Mouse (Mus musculus) G1E-ER4 (cell line): ENCODE data around the gene Gm20481. TPM values are rescaled to one million over a fixed set of nuclear protein-coding genes. Genes with fewer than 3 reads are reported as not detected.

Experiments
- GATA1 ChIP-seq: IDR thresholded peaks from one replicate; pipeline ENCODE4 v1.8.0; 2012; ENCODE audit warnings: low read length, inconsistent platforms
- polyA plus RNA-seq: library from polyadenylated mRNA; stranded (reverse); fragments of >175 nt; gene quantifications from 2 replicates; pipeline ENCODE4 v1.2.3, GENCODE M21; 2012

The Gm20481 gene
- polyA plus RNA-seq, 1 experiment, result 0.12 TPM

- TF ChIP-seq GATA1, result no peak
Observed at GRCm38 (mm10) chr17:35016791-35017705, 47.3 kb downstream of the Gm20481 start.

- no peak for TF ChIP-seq GATA1
Observed at GRCm38 (mm10) chr17:35017706-35018030, 48.0 kb downstream of the Gm20481 start.

- TF ChIP-seq GATA1, result no peak
Observed at GRCm38 (mm10) chr17:35018171-35018570, 48.5 kb downstream of the Gm20481 start.

GRCm38 (mm10) chr17:35019894-35020293, 50.2 kb downstream of the Gm20481 start:
- TF ChIP-seq GATA1, result no peak

- TF ChIP-seq GATA1, result no peak
Observed at GRCm38 (mm10) chr17:35020551-35020950, 50.8 kb downstream of the Gm20481 start.

- TF ChIP-seq GATA1, result no peak
Observed at GRCm38 (mm10) chr17:35021163-35021808, 51.6 kb downstream of the Gm20481 start.

Other genes with a start within 250 kb of the Gm20481 start
- gene C4b, start 226.0 kb upstream of the Gm20481 start, polyA plus RNA-seq, result not detected in 2 replicates
- gene Cyp21a1, start 165.4 kb upstream of the Gm20481 start, polyA plus RNA-seq, result not detected in 2 replicates
- 52.4 and 52.9 TPM in 2 replicates for gene Stk19, start 133.0 kb upstream of the Gm20481 start, polyA plus RNA-seq
- gene Dxo, start 132.9 kb upstream of the Gm20481 start, polyA plus RNA-seq, result 47.6 and 78.7 TPM in 2 replicates
- gene Skiv2l, start 119.7 kb upstream of the Gm20481 start, polyA plus RNA-seq, result 62.2 and 65.4 TPM in 2 replicates
- gene Nelfe, start 119.5 kb upstream of the Gm20481 start, polyA plus RNA-seq, result 375 and 385 TPM in 2 replicates
- not detected in 2 replicates for gene Cfb, start 107.4 kb upstream of the Gm20481 start, polyA plus RNA-seq
- 24.4 and 27.6 TPM in 2 replicates for gene Zbtb12, start 90.4 kb upstream of the Gm20481 start, polyA plus RNA-seq
- gene Gm20547, start 87.9 kb upstream of the Gm20481 start, polyA plus RNA-seq, result not detected in 2 replicates
- 0.49 and 1.3 TPM in 2 replicates for gene C2, start 71.6 kb upstream of the Gm20481 start, polyA plus RNA-seq
- gene Ehmt2, start 71.4 kb upstream of the Gm20481 start, polyA plus RNA-seq, result 352 and 449 TPM in 2 replicates
- gene Slc44a4, start 55.4 kb upstream of the Gm20481 start, polyA plus RNA-seq, result not detected in 2 replicates
- gene Neu1, start 38.7 kb upstream of the Gm20481 start, polyA plus RNA-seq, result 12.3 and 17.6 TPM in 2 replicates
- gene Hspa1b, start 10.7 kb upstream of the Gm20481 start, polyA plus RNA-seq, result 0.33 and 0.36 TPM in 2 replicates
- not detected in 2 replicates for gene Hspa1a, start 2.2 kb downstream of the Gm20481 start, polyA plus RNA-seq
- gene Hspa1l, start 2.8 kb downstream of the Gm20481 start, polyA plus RNA-seq, result 0.02 TPM in 1 of 2 replicates, not detected in the other
- 309 and 320 TPM in 2 replicates for gene Lsm2, start 11.9 kb downstream of the Gm20481 start, polyA plus RNA-seq
- 965 and 1,080 TPM in 2 replicates for gene Vars, start 31.1 kb downstream of the Gm20481 start, polyA plus RNA-seq
- gene Vwa7, start 46.7 kb downstream of the Gm20481 start, polyA plus RNA-seq, result 1.0 and 1.4 TPM in 2 replicates
- gene Sapcd1, start 58.1 kb downstream of the Gm20481 start, polyA plus RNA-seq, result 40.3 and 64.9 TPM in 2 replicates
- 7.0 and 7.1 TPM in 2 replicates for gene Msh5, start 76.8 kb downstream of the Gm20481 start, polyA plus RNA-seq
- 168 and 216 TPM in 2 replicates for gene Clic1, start 80.1 kb downstream of the Gm20481 start, polyA plus RNA-seq
- gene Ddah2, start 89.1 kb downstream of the Gm20481 start, polyA plus RNA-seq, result 156 and 185 TPM in 2 replicates
- not detected in 2 replicates for gene Ly6g6c, start 95.5 kb downstream of the Gm20481 start, polyA plus RNA-seq
- not detected in 2 replicates for gene Mpig6b, start 96.3 kb downstream of the Gm20481 start, polyA plus RNA-seq
- gene Ly6g6e, start 107.0 kb downstream of the Gm20481 start, polyA plus RNA-seq, result not detected in 2 replicates
- gene Ly6g6d, start 108.2 kb downstream of the Gm20481 start, polyA plus RNA-seq, result 0.22 TPM in 1 of 2 replicates, not detected in the other
- 0.05 and 0.06 TPM in 2 replicates for gene Ly6g6f, start 115.7 kb downstream of the Gm20481 start, polyA plus RNA-seq
- gene Abhd16a, start 119.4 kb downstream of the Gm20481 start, polyA plus RNA-seq, result 112 and 148 TPM in 2 replicates
- not detected in 2 replicates for gene Ly6g5c, start 138.4 kb downstream of the Gm20481 start, polyA plus RNA-seq
- 0.08 and 0.15 TPM in 2 replicates for gene Ly6g5b, start 145.5 kb downstream of the Gm20481 start, polyA plus RNA-seq
- gene Gpank1, start 151.5 kb downstream of the Gm20481 start, polyA plus RNA-seq, result 62.0 and 85.8 TPM in 2 replicates
- 66.1 and 68.9 TPM in 2 replicates for gene Csnk2b, start 152.1 kb downstream of the Gm20481 start, polyA plus RNA-seq
- 11.4 and 13.3 TPM in 2 replicates for gene D17H6S53E, start 156.5 kb downstream of the Gm20481 start, polyA plus RNA-seq
- 0.23 and 0.27 TPM in 2 replicates for gene Apom, start 162.1 kb downstream of the Gm20481 start, polyA plus RNA-seq
- 685 and 826 TPM in 2 replicates for gene Bag6, start 165.3 kb downstream of the Gm20481 start, polyA plus RNA-seq
- gene Prrc2a, start 195.0 kb downstream of the Gm20481 start, polyA plus RNA-seq, result 1,478 and 1,496 TPM in 2 replicates
- not detected in 2 replicates for gene Aif1, start 206.2 kb downstream of the Gm20481 start, polyA plus RNA-seq
- 0.39 and 0.49 TPM in 2 replicates for gene Lst1, start 218.5 kb downstream of the Gm20481 start, polyA plus RNA-seq
- gene Ltb, start 224.5 kb downstream of the Gm20481 start, polyA plus RNA-seq, result 0.09 and 0.12 TPM in 2 replicates
- not detected in 2 replicates for gene Tnf, start 232.1 kb downstream of the Gm20481 start, polyA plus RNA-seq
- gene Lta, start 235.4 kb downstream of the Gm20481 start, polyA plus RNA-seq, result not detected in 2 replicates